Mouse (Mus musculus) heart, embryonic 10.5 days (tissue): Measurements from ENCODE around the gene Aar2. TPM values are rescaled to one million over a fixed set of nuclear protein-coding genes. Genes with fewer than 3 reads are reported as not detected.

ENCODE experiments used
- DNase-seq: peaks from one replicate; pipeline ENCODE4 v3.0.0-alpha.2; 2017; ENCODE audit warnings: low spot score
- H3K27ac ChIP-seq: fragments of 300-500 bp; sonication (generic); 2 replicates; pipeline ENCODE4 v1.5.1; 2016; ENCODE audit warnings: mild to moderate bottlenecking
- H3K27me3 ChIP-seq: fragments of 300-500 bp; sonication (generic); 2 replicates; pipeline ENCODE4 v1.6.1; 2016; ENCODE audit warnings: mild to moderate bottlenecking; ENCODE audit not compliant: poor library complexity, insufficient read depth, severe bottlenecking
- H3K36me3 ChIP-seq: fragments of 300-500 bp; sonication (generic); 2 replicates; pipeline ENCODE4 v1.6.1; 2016; ENCODE audit warnings: mild to moderate bottlenecking, moderate library complexity
- H3K4me1 ChIP-seq: fragments of 300-500 bp; sonication (generic); 2 replicates; pipeline ENCODE4 v1.6.1; 2016; ENCODE audit warnings: mild to moderate bottlenecking
- H3K4me3 ChIP-seq: fragments of 300-500 bp; sonication (generic); 2 replicates; pipeline ENCODE4 v1.5.1; 2016; ENCODE audit warnings: mild to moderate bottlenecking, moderate library complexity
- H3K9me3 ChIP-seq: fragments of 300-500 bp; sonication (generic); 2 replicates; pipeline ENCODE4 v1.6.1; 2016; ENCODE audit warnings: mild to moderate bottlenecking, moderate library complexity
- WGBS: fragments of 180-500 bp; shearing (Covaris S2); methylation state at CpG from one replicate; pipeline ENCODE4 v1.1.7; 2016; 5-methylcytosine and 5-hydroxymethylcytosine counted together
- polyA plus RNA-seq: library from polyadenylated mRNA; unstranded; fragments of >200 nt; fragmentation: Nextera tagmentation; extraction: Ambion mirVana; gene quantifications from 2 replicates; pipeline ENCODE4 v1.2.1, GENCODE M21; 2016

The Aar2 gene
- polyA plus RNA-seq, 1 experiment from 2014 or later, result 31.8 TPM

DNA sequence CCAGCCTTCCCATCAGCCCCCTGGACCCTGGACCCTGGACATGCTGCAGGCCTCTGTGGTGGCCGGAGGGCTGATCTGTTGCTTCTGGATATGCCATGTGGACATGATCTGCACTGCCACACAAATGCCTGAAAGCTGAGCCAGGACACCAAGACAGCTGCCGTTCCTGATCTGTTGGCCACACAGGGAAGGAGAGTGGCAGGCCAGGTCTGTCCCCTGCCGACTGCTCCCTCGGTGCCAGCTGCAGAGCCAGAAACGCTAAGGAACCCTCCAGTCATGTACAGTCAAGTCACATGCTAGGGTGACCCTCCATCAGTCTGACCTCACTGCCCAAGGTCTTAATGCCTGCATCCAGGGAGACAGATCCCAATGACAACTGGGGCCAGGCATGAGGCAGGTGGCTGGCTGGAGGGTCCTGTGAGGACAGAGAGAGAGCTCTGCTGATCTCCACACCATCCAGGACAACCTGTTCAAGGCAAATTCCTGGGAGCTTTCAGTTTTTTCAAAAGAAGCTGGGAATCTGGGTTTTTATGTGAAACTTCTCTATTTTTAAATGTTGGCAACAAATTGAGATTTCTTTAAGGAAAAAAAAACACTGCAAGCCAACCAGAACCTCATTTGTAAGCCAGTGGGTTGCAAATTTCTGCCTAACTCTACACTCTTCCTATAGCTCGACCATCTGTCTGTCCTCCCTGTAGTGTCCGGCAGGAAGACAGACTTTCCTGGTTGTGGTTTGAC is 29.6 kb downstream of the Aar2 start:
- no peak for DNase-seq
- Histone ChIP-seq H3K27ac (no peak overlapping the region), H3K27me3 (peaks cover 13% of the 10 kb centered on the region), H3K4me3 (no peak overlapping the region), H3K36me3 (no peaks in the 10 kb centered on the region), H3K4me1 (no peaks in the 10 kb centered on the region), H3K9me3 (no peaks in the 10 kb centered on the region)
- 72% methylated on average over 7 of the region's 7 CpGs for WGBS

DNA sequence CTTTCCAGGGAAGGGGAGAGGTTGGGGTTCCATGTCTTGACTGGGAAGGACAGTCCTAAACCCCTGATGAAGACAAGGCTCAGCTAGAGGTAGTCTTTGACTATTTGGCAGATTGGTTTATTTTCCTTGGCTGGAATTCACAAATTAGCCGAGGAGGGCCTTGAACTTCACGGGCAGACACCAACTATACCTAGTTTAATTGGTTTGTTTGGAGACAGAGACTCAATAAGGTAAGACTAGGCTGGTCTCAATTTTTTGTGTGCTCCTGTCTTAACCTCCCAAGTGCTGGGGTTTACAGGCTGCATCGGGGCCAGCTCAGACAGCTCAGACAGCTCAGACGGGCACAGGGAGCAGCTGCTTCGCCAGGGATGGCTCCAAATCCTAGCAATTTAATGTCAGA is 33.1 kb downstream of the Aar2 start:
- no peaks in the 10 kb centered on the region for H3K9me3 ChIP-seq
- 80% methylated on average over 5 of the region's 5 CpGs for WGBS

DNA sequence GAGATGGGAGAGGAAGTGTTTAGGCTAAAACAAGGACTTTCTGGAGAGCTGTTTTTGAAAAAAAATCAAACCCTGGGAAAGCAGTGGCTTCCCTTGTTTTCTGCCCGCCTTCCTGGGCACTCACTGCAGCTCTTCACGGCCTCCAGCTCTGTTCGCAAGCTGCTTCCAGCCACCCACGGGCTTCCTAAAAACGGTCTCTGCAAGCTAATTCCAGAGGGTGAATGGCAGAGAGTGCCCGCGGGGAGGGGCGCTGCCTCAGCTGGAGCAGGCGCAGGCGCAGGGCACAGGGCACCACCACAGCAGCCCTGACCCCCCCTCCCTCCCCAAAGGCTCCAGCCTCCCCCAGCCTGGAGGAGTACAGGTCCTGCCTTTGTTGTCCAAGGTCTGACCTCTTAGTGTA is 33.9 kb downstream of the Aar2 start:
- H3K4me3 ChIP-seq, result no peak overlapping the region
- H3K9me3 ChIP-seq, result no peaks in the 10 kb centered on the region
- H3K36me3 ChIP-seq, result no peaks in the 10 kb centered on the region
- H3K27ac ChIP-seq, result no peak overlapping the region
- no peak for DNase-seq
- peaks cover 31% of the 10 kb centered on the region for H3K27me3 ChIP-seq
- peaks cover 15% of the 10 kb centered on the region for H3K4me1 ChIP-seq
- WGBS, result 74% methylated on average over 10 of the region's 10 CpGs

More for the DNA sequence above, 33.1 kb downstream of the Aar2 start:
- H3K36me3 ChIP-seq, result no peaks in the 10 kb centered on the region
- H3K4me3 ChIP-seq, result no peak overlapping the region
- peaks cover 31% of the 10 kb centered on the region for H3K27me3 ChIP-seq
- peaks cover 15% of the 10 kb centered on the region for H3K4me1 ChIP-seq
- no peak for DNase-seq
- no peak overlapping the region for H3K27ac ChIP-seq

- H3K9me3 ChIP-seq, result no peaks in the 10 kb centered on the region
- no peak overlapping the region for H3K4me3 ChIP-seq
- H3K4me1 ChIP-seq, result peaks cover 15% of the 10 kb centered on the region
- H3K36me3 ChIP-seq, result no peaks in the 10 kb centered on the region
- H3K27ac ChIP-seq, result no peak overlapping the region
- peaks cover 31% of the 10 kb centered on the region for H3K27me3 ChIP-seq
- no peak for DNase-seq
- 63% methylated on average over 10 of the region's 10 CpGs for WGBS
Measured at GRCm38 (mm10) chr2:156582887-156583286, 35.5 kb downstream of the Aar2 start.

GRCm38 (mm10) chr2:156584154-156584796 is 36.9 kb downstream of the Aar2 start:
- no peak for DNase-seq
- no peaks in the 10 kb centered on the region for H3K36me3 ChIP-seq
- H3K27ac ChIP-seq, result no peak overlapping the region
- peaks cover 15% of the 10 kb centered on the region for H3K4me1 ChIP-seq
- no peaks in the 10 kb centered on the region for H3K9me3 ChIP-seq
- no peak overlapping the region for H3K4me3 ChIP-seq
- H3K27me3 ChIP-seq, result peaks cover 31% of the 10 kb centered on the region
- 54% methylated on average over 11 of the region's 11 CpGs for whole genome bisulfite sequencing

GRCm38 (mm10) chr2:156584797-156585471 is 37.5 kb downstream of the Aar2 start:
- no peak overlapping the region for H3K27ac ChIP-seq

GRCm38 (mm10) chr2:156589481-156589880 is 42.1 kb downstream of the Aar2 start:
- 86% methylated on average over 9 of the region's 9 CpGs for WGBS
- no peak overlapping the region for H3K4me3 ChIP-seq
- peaks cover 8% of the 10 kb centered on the region; the same call in 1 of the 2 replicates for H3K4me1 ChIP-seq
- H3K27ac ChIP-seq, result no peak overlapping the region
- DNase-seq, result no peak
- peaks cover 7% of the 10 kb centered on the region; the same call in 1 of the 2 replicates for H3K27me3 ChIP-seq
- H3K36me3 ChIP-seq, result no peaks in the 10 kb centered on the region
- no peaks in the 10 kb centered on the region for H3K9me3 ChIP-seq

More at GRCm38 (mm10) chr2:156584797-156585471, 37.5 kb downstream of the Aar2 start:
- Histone ChIP-seq H3K4me3 (no peak overlapping the region), H3K9me3 (no peaks in the 10 kb centered on the region), H3K4me1 (peaks cover 15% of the 10 kb centered on the region), H3K27me3 (peaks cover 26% of the 10 kb centered on the region), H3K36me3 (no peaks in the 10 kb centered on the region)
- 53% methylated on average over 14 of the region's 14 CpGs for WGBS
- no peak for DNase-seq

- Histone ChIP-seq H3K4me1 (no peaks in the 10 kb centered on the region), H3K27me3 (no peaks in the 10 kb centered on the region), H3K9me3 (no peaks in the 10 kb centered on the region), H3K4me3 (no peak overlapping the region), H3K36me3 (no peaks in the 10 kb centered on the region), H3K27ac (no peak overlapping the region)
- WGBS, result 72% methylated on average over 15 of the region's 15 CpGs
- DNase-seq, result no peak
Measured at GRCm38 (mm10) chr2:156594987-156595490, 47.7 kb downstream of the Aar2 start.

- peaks cover 18% of the 10 kb centered on the region; the same call in 1 of the 2 replicates for H3K27me3 ChIP-seq
- H3K4me1 ChIP-seq, result no peaks in the 10 kb centered on the region
- 70% methylated on average over 7 of the region's 7 CpGs for WGBS
- no peak overlapping the region for H3K4me3 ChIP-seq
- no peaks in the 10 kb centered on the region for H3K9me3 ChIP-seq
- H3K27ac ChIP-seq, result no peak overlapping the region
- H3K36me3 ChIP-seq, result no peaks in the 10 kb centered on the region
- no peak for DNase-seq
Measured at GRCm38 (mm10) chr2:156602581-156602980, 55.2 kb downstream of the Aar2 start.

- Histone ChIP-seq H3K4me1 (no peaks in the 10 kb centered on the region), H3K4me3 (no peak overlapping the region), H3K27ac (no peak overlapping the region), H3K36me3 (no peaks in the 10 kb centered on the region), H3K9me3 (no peaks in the 10 kb centered on the region), H3K27me3 (peaks cover 27% of the 10 kb centered on the region)
- 79% methylated on average over 9 of the region's 9 CpGs for WGBS
- no peak for DNase-seq
Measured at GRCm38 (mm10) chr2:156603671-156604070, 56.3 kb downstream of the Aar2 start.

GRCm38 (mm10) chr2:156605144-156605543 is 57.8 kb downstream of the Aar2 start:
- H3K9me3 ChIP-seq, result no peaks in the 10 kb centered on the region

GRCm38 (mm10) chr2:156605971-156606370 is 58.6 kb downstream of the Aar2 start:
- no peak overlapping the region for H3K27ac ChIP-seq
- no peak overlapping the region for H3K4me3 ChIP-seq
- DNase-seq, result no peak
- H3K4me1 ChIP-seq, result no peaks in the 10 kb centered on the region
- H3K9me3 ChIP-seq, result no peaks in the 10 kb centered on the region
- peaks cover 47% of the 10 kb centered on the region for H3K27me3 ChIP-seq
- no peaks in the 10 kb centered on the region for H3K36me3 ChIP-seq
- 79% methylated on average over 5 of the region's 5 CpGs for WGBS

More at GRCm38 (mm10) chr2:156605144-156605543, 57.8 kb downstream of the Aar2 start:
- DNase-seq, result no peak
- H3K36me3 ChIP-seq, result no peaks in the 10 kb centered on the region
- no peaks in the 10 kb centered on the region for H3K4me1 ChIP-seq
- WGBS, result 63% methylated on average over 3 of the region's 3 CpGs
- no peak overlapping the region for H3K4me3 ChIP-seq
- no peak overlapping the region for H3K27ac ChIP-seq
- peaks cover 41% of the 10 kb centered on the region for H3K27me3 ChIP-seq

DNA sequence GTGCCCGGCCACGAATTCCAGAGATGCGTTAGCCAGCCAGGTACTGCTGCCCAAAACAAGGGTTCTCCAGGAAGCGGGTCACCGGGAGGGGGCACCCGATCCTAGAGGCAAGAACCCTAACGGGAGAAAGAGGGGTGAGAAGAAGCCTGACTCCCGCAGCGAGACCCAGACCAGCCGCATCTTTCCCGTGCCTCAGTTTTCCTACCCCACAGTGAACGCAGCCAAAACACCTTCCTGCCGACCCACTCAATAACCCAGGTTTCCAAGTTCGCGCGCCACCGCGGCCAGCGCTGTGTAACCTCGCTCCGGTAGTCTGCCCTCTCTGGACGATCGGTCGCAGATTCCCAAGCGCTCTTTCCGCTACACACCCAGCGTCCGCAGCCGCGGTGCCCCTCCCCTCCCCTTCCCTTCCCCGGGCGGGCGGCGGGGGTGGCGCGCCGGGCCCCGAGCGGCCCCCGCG is 65.7 kb downstream of the Aar2 start:
- DNase-seq, result no peak
- H3K36me3 ChIP-seq, result no peaks in the 10 kb centered on the region
- H3K4me1 ChIP-seq, result peaks cover 25% of the 10 kb centered on the region
- peak overlapping the region; percentile 78 for H3K4me3 ChIP-seq
- no peak overlapping the region for H3K27ac ChIP-seq
- H3K27me3 ChIP-seq, result peaks cover 97% of the 10 kb centered on the region
- H3K9me3 ChIP-seq, result no peaks in the 10 kb centered on the region
- WGBS, result under 1% methylated on average over 37 of the region's 41 CpGs
